Mouse (Mus musculus): ENCODE measurements around the gene Stil.

The Stil gene

DNA sequence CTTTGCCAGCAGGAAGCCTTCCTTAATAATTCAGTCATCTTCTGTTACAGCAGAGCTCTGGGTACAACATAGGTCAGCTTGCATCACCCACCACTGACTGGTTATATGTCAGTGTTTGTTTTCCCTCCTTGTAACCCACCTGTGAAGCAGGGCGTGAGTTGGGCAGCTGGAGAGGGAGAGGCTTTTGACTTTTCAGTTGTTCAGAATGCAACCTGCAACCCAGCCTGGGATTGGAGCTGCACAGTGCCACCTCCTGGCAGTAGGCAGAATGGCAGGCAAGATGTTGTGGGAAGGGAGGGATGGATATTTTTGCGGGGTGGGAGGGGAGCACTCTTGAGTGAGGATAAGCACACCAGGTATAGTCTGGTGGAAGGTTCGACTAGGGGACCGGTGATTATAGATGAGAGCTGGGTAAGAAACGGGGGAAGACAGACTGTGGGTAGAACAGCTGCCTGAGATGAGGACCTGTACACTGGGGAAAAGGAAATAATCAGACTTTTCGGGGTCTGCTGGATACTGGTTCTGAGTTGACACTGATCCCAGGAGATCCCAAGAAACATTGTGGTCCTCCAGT lies 85.7 kb downstream of the Stil start:
- peak; percentile 69 for DNase-seq

- DNase-seq = no peak
These were observed 86.3 kb downstream of the Stil start for GRCm38 (mm10) chr4:115086257-115086656.

- DNase-seq = no peak
These were observed 86.9 kb downstream of the Stil start for GRCm38 (mm10) chr4:115086763-115087415.

- DNase-seq = no peak
These were observed 88.8 kb downstream of the Stil start, which contains the start of gene Pdzk1ip1 for GRCm38 (mm10) chr4:115088611-115089338. Pdzk1ip1 (plus strand) TSS chr4:115088708.

DNA sequence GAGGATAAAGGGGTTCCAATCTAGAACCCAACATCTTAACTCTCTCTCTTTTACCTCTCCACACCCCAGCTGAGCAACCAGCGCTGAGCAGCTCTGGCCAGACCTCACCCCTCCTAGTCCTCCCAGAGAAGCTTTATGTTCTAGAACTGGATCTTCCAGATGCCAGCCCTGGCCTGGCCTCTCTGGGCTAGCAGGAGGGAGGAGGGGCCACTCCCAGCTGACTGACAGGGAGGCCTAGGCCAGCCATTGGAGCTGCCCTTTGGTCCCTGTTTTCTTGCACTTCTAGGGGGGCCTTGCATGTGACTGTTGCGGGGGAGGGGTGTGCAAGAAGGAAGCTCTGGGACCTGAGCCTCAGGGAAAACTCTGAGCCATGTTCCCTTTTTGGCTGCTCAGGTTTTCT lies 90.6 kb downstream of the Stil start:
- DNase-seq = no peak

DNA sequence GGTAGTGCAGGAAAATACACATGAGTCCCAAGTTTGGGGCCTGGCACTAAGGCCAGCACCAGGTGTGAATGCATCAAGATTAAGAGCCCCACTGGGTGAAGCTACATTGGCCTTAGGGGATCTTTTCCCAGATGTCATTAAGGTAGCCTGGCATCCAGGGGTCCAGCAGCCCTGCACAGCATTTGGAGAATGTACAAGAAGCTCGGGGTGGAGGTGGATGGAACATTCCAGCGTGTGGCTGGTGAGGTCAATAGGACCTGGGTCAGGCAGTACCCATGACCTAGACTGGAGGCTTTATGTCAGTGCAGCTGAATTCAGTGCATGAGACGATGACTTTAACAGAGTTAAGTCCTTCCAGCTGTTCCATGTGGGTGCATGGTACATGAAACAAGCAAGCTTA lies 91.8 kb downstream of the Stil start:
- no peak for DNase-seq

Measured in embryo, embryonic 11 days (tissue).